8 mouse cellular contexts compared by ENCODE assay signal in genomic region chr1:133911456-133911855, GRCm38 (mm10). TPM values are rescaled to one million over a fixed set of nuclear protein-coding genes. Genes with fewer than 3 reads are reported as not detected.
A peak's percentile ranks its signal among the peaks of the same experiment; 100 is the strongest.
DNase-seq lines count a peak whose midpoint lies in the region; ATAC-seq and TF ChIP-seq lines count a peak whose summit lies in the region.

No protein-coding gene starts in this region.

- H3K27ac ChIP-seq in heart, adult 2 months: no peak overlapping the region
- no peak overlapping the region for H3K27ac ChIP-seq in heart, embryonic 12.5 days (ENCODE audit: poor library complexity, severe bottlenecking)
- no peak overlapping the region for H3K27ac ChIP-seq in intestine, embryonic 15.5 days

- intact Hi-C loops in heart, adult 2 months (cut with DNase I): loop anchor here (1.0 to 5.0 kb wide), 2 partner anchors 135 to 191 kb away; no protein-coding TSS in a partner anchor

- H3K79me2 ChIP-seq in heart, adult 2 months (replicated peaks; ENCODE audit: control insufficient read depth, insufficient read depth, low read length): no peaks in the 10 kb centered on the region

- H3K9me3 ChIP-seq in heart, embryonic 12.5 days (replicated peaks): no peaks in the 10 kb centered on the region
- H3K9me3 ChIP-seq in intestine, embryonic 15.5 days: no peaks in the 10 kb centered on the region

- TF ChIP-seq EP300 in heart, adult 2 months (IDR thresholded peaks at IDR 0.05; ENCODE audit: insufficient read depth, low read depth, low read length): peak; percentile 94

- no peak overlapping the region for H3K4me2 ChIP-seq in heart, embryonic 12.5 days
- H3K4me2 ChIP-seq in intestine, embryonic 15.5 days (replicated peaks): no peak overlapping the region

- no peak for ATAC-seq in heart, embryonic 12.5 days (ENCODE audit: insufficient number of reproducible peaks, low FRiP score)
- ATAC-seq in intestine, embryonic 15.5 days: peak; percentile 11; the same call in 1 of the 2 replicates

- peak; percentile 61 to 79 for DNase-seq in heart, adult 2 months
- DNase-seq in 416B (ENCODE audit: low read depth): peak; percentile 63
- peak; percentile 89 for DNase-seq in ZHBTc4 (ENCODE audit: low read depth, low spot score)
- peak; percentile 70 for DNase-seq in embryo, embryonic 11.5 days (ENCODE audit: low read depth, low spot score)
- peak; percentile 66 for DNase-seq in lung, postnatal 36 days
- DNase-seq in thymus, postnatal 14 days: peak; percentile 48

- 26% methylated on average over 4 of the region's 4 CpGs for WGBS in heart, adult 2 months
- WGBS in heart, embryonic 12.5 days: 28% methylated on average over 4 of the region's 4 CpGs
- WGBS in intestine, embryonic 15.5 days: 27% methylated on average over 4 of the region's 4 CpGs

- H3K4me1 ChIP-seq in heart, adult 2 months (ENCODE audit: control insufficient read depth, insufficient read depth, low read length): peaks cover 15% of the 10 kb centered on the region
- H3K4me1 ChIP-seq in heart, embryonic 12.5 days (replicated peaks): peaks cover 41% of the 10 kb centered on the region
- H3K4me1 ChIP-seq in intestine, embryonic 15.5 days (replicated peaks): peaks cover 27% of the 10 kb centered on the region

- TF ChIP-seq CTCF in heart, adult 2 months (IDR thresholded peaks at IDR 0.05): peak; percentile 99

- TF ChIP-seq POLR2A in heart, adult 2 months (IDR thresholded peaks at IDR 0.05; ENCODE audit: insufficient read depth, low read depth, low read length): 0 out of 2 replicates have a peak, but pooled peaks have one; percentile 42

- no peaks in the 10 kb centered on the region for H3K27me3 ChIP-seq in heart, adult 2 months (ENCODE audit: control insufficient read depth, insufficient read depth, low read length)
- H3K27me3 ChIP-seq in heart, embryonic 12.5 days (replicated peaks): peaks cover 20% of the 10 kb centered on the region
- H3K27me3 ChIP-seq in intestine, embryonic 15.5 days (replicated peaks): no peaks in the 10 kb centered on the region

- no peak overlapping the region for H3K4me3 ChIP-seq in heart, adult 2 months
- no peak overlapping the region for H3K4me3 ChIP-seq in heart, embryonic 12.5 days
- no peak overlapping the region for H3K4me3 ChIP-seq in intestine, embryonic 15.5 days (replicated peaks)

- no peak overlapping the region for H3K9ac ChIP-seq in heart, adult 2 months (ENCODE audit: low read depth, low read length)
- H3K9ac ChIP-seq in heart, embryonic 12.5 days: no peak overlapping the region
- no peak overlapping the region for H3K9ac ChIP-seq in intestine, embryonic 15.5 days

- no peaks in the 10 kb centered on the region; the same call in none of the 2 replicates for H3K36me3 ChIP-seq in heart, adult 2 months (ENCODE audit: control insufficient read depth, insufficient read depth, low read length)
- H3K36me3 ChIP-seq in heart, embryonic 12.5 days: no peaks in the 10 kb centered on the region
- no peaks in the 10 kb centered on the region for H3K36me3 ChIP-seq in intestine, embryonic 15.5 days

RNA-seq across cellular contexts. Expression of gene Optc, which starts 3.7 kb away (rescaled TPM):
- under 1 TPM; 0.34 to 0.36 TPM for total RNA-seq in heart, adult 2 months (2021)
- polyA plus RNA-seq in heart, adult 2 months (2012; rRNA removed): 1.00 and 2.4 TPM in 2 replicates
- polyA plus RNA-seq in heart, embryonic 12.5 days (2016; fragmentation: Nextera tagmentation; extraction: Ambion mirVana): 0.22 and 0.66 TPM in 2 replicates
- polyA plus RNA-seq in intestine, embryonic 15.5 days (2015; fragmentation: Nextera tagmentation; extraction: Ambion mirVana): 1.2 TPM in 2 replicates

RNA-seq across cellular contexts. Expression of gene Prelp, which starts 9.8 kb away (rescaled TPM):
- total RNA-seq in heart, adult 2 months (2021): 10 to 100 TPM; 29.0 to 34.4 TPM
- 52.1 and 58.5 TPM in 2 replicates for polyA plus RNA-seq in heart, adult 2 months (2012; rRNA removed)
- 2.5 and 2.7 TPM in 2 replicates for polyA plus RNA-seq in heart, embryonic 12.5 days (2016; fragmentation: Nextera tagmentation; extraction: Ambion mirVana)
- 2.3 and 2.8 TPM in 2 replicates for polyA plus RNA-seq in intestine, embryonic 15.5 days (2015; fragmentation: Nextera tagmentation; extraction: Ambion mirVana)

Comparison
In these comparisons a context has a peak if more than half of its experiments do, and no peak if none do; other contexts are left out.
1. RNA of gene Prelp, which starts 9.8 kb away (polyA plus RNA-seq): 52.1 to 58.5 TPM in heart, adult 2 months; 2.3 to 2.8 TPM in intestine, embryonic 15.5 days and 2.5 to 2.7 TPM in heart, embryonic 12.5 days; every median in the first group is over 10 times any median in the second.
2. Peak in every context shown above with its lines, with median percentiles within 50 percentile points of each other: DNase-seq.